Mouse (Mus musculus) left cerebral cortex, adult 18-20 months (tissue): ENCODE results near the gene Chil6. TPM values are rescaled to one million over a fixed set of nuclear protein-coding genes. Genes with fewer than 3 reads are reported as not detected.
A peak's percentile ranks its signal among the peaks of the same experiment; 100 is the strongest.

Experiments used
- DNase-seq, 2 experiments: peaks; one replicate each; pipeline ENCODE4 v3.0.0; 2021 to 2022; ENCODE audit warnings: low spot score in 2 of 2, mixed read lengths in 1 of 2
- long read RNA-seq, 2 experiments: library from polyadenylated mRNA; stranded (forward); transcript quantifications; one replicate each; pipeline ENCODE4 v2.0.0; 2021
- total RNA-seq, 2 experiments: library from RNA; stranded (reverse); gene quantifications; 2 replicates each; pipeline ENCODE4 v1.2.3; 2021

The Chil6 gene
- total RNA-seq = not detected
- long read RNA-seq, experiment 1 = 0 reads
- long read RNA-seq, experiment 2 = 0 reads

- no peak for DNase-seq
These were observed at the start of gene Chil6 for GRCm38 (mm10) chr3:106406082-106406481. Gene Chil6 (minus strand): TSS chr3:106406182.

- DNase-seq = no peak
These were observed 46.6 kb upstream of the Chil6 start for GRCm38 (mm10) chr3:106452616-106453015.

GRCm38 (mm10) chr3:106449567-106449966, 43.6 kb upstream of the Chil6 start:
- no peak for DNase-seq

- no peak for DNase-seq
These were observed 43.0 kb upstream of the Chil6 start for GRCm38 (mm10) chr3:106448995-106449394.

GRCm38 (mm10) chr3:106448571-106448970, 42.6 kb upstream of the Chil6 start:
- DNase-seq = peak; percentile 36 to 45

Other genes starting within 250 kb of the Chil6 start
- gene Chil3, start 238.6 kb downstream of the Chil6 start, total RNA-seq = not detected
- gene Chil4, start 186.7 kb downstream of the Chil6 start, total RNA-seq = not detected
- under 1 TPM; 0.30 to 0.70 TPM for gene Dennd2d, start 76.2 kb upstream of the Chil6 start, total RNA-seq
- gene Dram2, start 141.6 kb upstream of the Chil6 start, total RNA-seq = 10 to 100 TPM; 30.2 to 34.8 TPM
- gene Cept1, start 141.6 kb upstream of the Chil6 start, total RNA-seq = 10 to 100 TPM; 49.7 to 52.1 TPM